Comparison of ENCODE assay signal across 16 mouse cellular contexts in genomic region chr10:42838736-42839135, GRCm38 (mm10). TPM values are rescaled to one million over a fixed set of nuclear protein-coding genes. Genes with fewer than 3 reads are reported as not detected.
DNase-seq lines count a peak whose midpoint lies in the region; ATAC-seq lines count a peak whose summit lies in the region.
"Had no signal": no experiment of that assay in that cellular context is flagged by ENCODE, and none has a peak within 500 bp of the region (broad histone marks: within the 10 kb centered on the region; RNA-seq: fewer than 3 reads in every experiment).

No protein-coding gene starts in this region.

- ATAC-seq in activated CD4-positive, CD25-positive, alpha-beta regulatory T cell, adult 4 months: peak; percentile 82
- ATAC-seq in monocyte, adult 5-6 weeks (replicated peaks; ENCODE audit: insufficient number of reproducible peaks, low FRiP score, low TSS enrichment, poor library complexity, severe bottlenecking): 0 out of 2 replicates have a peak, but pooled peaks have one; percentile 10
- ATAC-seq: forebrain, postnatal 0 days; hindbrain, embryonic 16.5 days; intestine, embryonic 15.5 days had no signal

- intact Hi-C loops in left cerebral cortex, postnatal 4 days (cut with DNase I): no loop called here

- peak; percentile 72 for DNase-seq in 416B (ENCODE audit: low read depth)
- DNase-seq in CD4-positive, CD25-positive, alpha-beta regulatory T cell, adult 2 months (ENCODE audit: low read depth, low spot score): peak; percentile 74
- DNase-seq in adrenal gland, adult (ENCODE audit: inconsistent age in 2 of 2, low spot score in 1 of 2): no peak
- DNase-seq in left cerebral cortex, postnatal 4 days: no peak
- no peak for DNase-seq in left cerebral cortex, adult 18-20 months (ENCODE audit: low spot score in 2 of 2)
- DNase-seq: adrenal gland, postnatal 14 days; cerebellum, adult 18-20 months; cerebellum, adult 9-11 months; cerebellum, postnatal 36 days; forebrain, postnatal 0 days; gastrocnemius, postnatal 14 days; heart, postnatal 4 days had no signal

RNA-seq across cellular contexts. Expression of gene Scml4, which starts 21.4 kb away (rescaled TPM):
- polyA plus RNA-seq in activated CD4-positive, CD25-positive, alpha-beta regulatory T cell, adult 4 months (2017; shearing (Covaris generic)): 10 to 100 TPM; 26.9 to 40.4 TPM
- total RNA-seq in monocyte, adult 5-6 weeks (2017): 5.4 to 25.0 TPM (median 10.3 TPM) in 3 replicates
- total RNA-seq in left cerebral cortex, postnatal 4 days (2021): 10 to 100 TPM; 11.1 to 11.6 TPM
- 1 to 10 TPM; 2.5 to 3.6 TPM for total RNA-seq in left cerebral cortex, adult 18-20 months (2021)

Comparison
In these comparisons a context has a peak if more than half of its experiments do, and no peak if none do; other contexts are left out.
1. DNase-seq: peak in 416B (single experiment) and CD4-positive, CD25-positive, alpha-beta regulatory T cell, adult 2 months (single experiment); none in adrenal gland, adult (0 of 2), left cerebral cortex, postnatal 4 days (single experiment) and left cerebral cortex, adult 18-20 months (0 of 2).